In the genomic region with DNA sequence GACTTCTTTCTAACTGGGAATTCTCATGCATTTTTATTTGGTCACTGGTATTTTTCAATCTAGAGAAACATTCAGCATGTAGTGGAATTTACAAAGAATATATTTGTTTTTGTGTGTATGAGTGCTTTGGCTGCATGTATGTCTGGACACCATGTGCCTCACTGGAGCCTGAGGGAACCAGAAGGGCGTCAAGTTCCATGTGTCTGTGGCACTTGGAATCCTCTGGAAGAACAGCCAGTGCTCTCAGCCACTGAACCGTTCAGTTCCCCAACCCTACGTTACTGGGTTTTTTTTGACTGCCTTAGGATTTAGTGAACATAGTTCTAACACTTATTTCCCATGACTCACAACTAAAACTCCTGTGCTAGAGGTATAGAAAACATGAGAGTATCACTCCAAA, we compare ENCODE assay signal across 20 mouse cellular contexts.
DNase-seq lines count a peak whose midpoint lies in the region; ATAC-seq and TF ChIP-seq lines count a peak whose summit lies in the region.
"Had no signal": no experiment of that assay in that cellular context is flagged by ENCODE, and none has a peak within 500 bp of the region (broad histone marks: within the 10 kb centered on the region; RNA-seq: fewer than 3 reads in every experiment).

No protein-coding gene starts in this region.

- H3K27me3 ChIP-seq in heart, adult 2 months (ENCODE audit: control insufficient read depth, insufficient read depth, low read length) = no peaks in the 10 kb centered on the region
- no peaks in the 10 kb centered on the region for H3K27me3 ChIP-seq in liver, embryonic 12.5 days (replicated peaks)
- no peaks in the 10 kb centered on the region for H3K27me3 ChIP-seq in liver, embryonic 16.5 days (ENCODE audit: control insufficient read depth, insufficient read depth, low read depth, low read length)
- H3K27me3 ChIP-seq: CH12.LX; embryonic facial prominence, embryonic 13.5 days; hindbrain, embryonic 13.5 days had no signal

- peak overlapping the region; percentile 76; the same call in 1 of the 2 replicates for H3K27ac ChIP-seq in heart, adult 2 months
- peak overlapping the region; percentile 81 for H3K27ac ChIP-seq in liver, embryonic 12.5 days
- peak overlapping the region; percentile 3 for H3K27ac ChIP-seq in liver, embryonic 16.5 days (ENCODE audit: low read length)
- H3K27ac ChIP-seq: embryonic facial prominence, embryonic 13.5 days; heart, embryonic 10.5 days; hindbrain, embryonic 13.5 days; hindbrain, postnatal 0 days had no signal

- peaks cover 27% of the 10 kb centered on the region for H3K36me3 ChIP-seq in heart, adult 2 months (ENCODE audit: control insufficient read depth, insufficient read depth, low read length)
- H3K36me3 ChIP-seq in liver, embryonic 12.5 days = peaks cover 40% of the 10 kb centered on the region
- peaks cover 17% of the 10 kb centered on the region for H3K36me3 ChIP-seq in liver, embryonic 16.5 days (ENCODE audit: control insufficient read depth, insufficient read depth)
- H3K36me3 ChIP-seq: hindbrain, embryonic 13.5 days had no signal

- TF ChIP-seq EP300 in heart, adult 2 months (IDR thresholded peaks at IDR 0.05; ENCODE audit: insufficient read depth, low read depth, low read length) = no peak

- ATAC-seq in liver, embryonic 12.5 days = no peak
- ATAC-seq in liver, embryonic 16.5 days (ENCODE audit: low read depth) = no peak
- no peak for ATAC-seq in megakaryocyte, adult 5-6 weeks (ENCODE audit: poor library complexity, severe bottlenecking)
- ATAC-seq: forebrain, embryonic 16.5 days; hindbrain, postnatal 0 days had no signal

- no peak overlapping the region for H3K9ac ChIP-seq in heart, adult 2 months (ENCODE audit: low read depth, low read length)
- H3K9ac ChIP-seq in liver, embryonic 12.5 days = peak overlapping the region; percentile 44; the same call in 1 of the 2 replicates
- H3K9ac ChIP-seq in liver, embryonic 16.5 days (ENCODE audit: low read depth, low read length) = no peak overlapping the region
- H3K9ac ChIP-seq: embryonic facial prominence, embryonic 13.5 days; hindbrain, embryonic 13.5 days had no signal

- no peak for TF ChIP-seq CTCF in heart, adult 2 months (IDR thresholded peaks at IDR 0.05)

- no peak overlapping the region for H3K4me3 ChIP-seq in heart, adult 2 months
- peak overlapping the region; percentile 36; the same call in 1 of the 2 replicates for H3K4me3 ChIP-seq in liver, embryonic 12.5 days
- H3K4me3 ChIP-seq in liver, embryonic 16.5 days (ENCODE audit: low read depth, low read length) = no peak overlapping the region
- H3K4me3 ChIP-seq: embryonic facial prominence, embryonic 13.5 days; heart, embryonic 10.5 days; hindbrain, embryonic 13.5 days had no signal

- intact Hi-C loops in heart, adult 2 months (cut with DNase I) = no loop called here
- intact Hi-C loops in heart, postnatal 36 days (cut with DNase I) = no loop called here

- 67% methylated on average over 3 of the region's 3 CpGs for WGBS in heart, adult 2 months
- WGBS in liver, embryonic 12.5 days (ENCODE audit: insufficient replicate concordance) = 65% methylated on average over 3 of the region's 3 CpGs
- 66% methylated on average over 3 of the region's 3 CpGs for WGBS in liver, embryonic 16.5 days (ENCODE audit: insufficient replicate concordance)

- peak overlapping the region; percentile 70 for H3K4me2 ChIP-seq in liver, embryonic 12.5 days
- H3K4me2 ChIP-seq in liver, embryonic 16.5 days (ENCODE audit: low read depth, low read length) = peak overlapping the region; percentile 58
- H3K4me2 ChIP-seq: embryonic facial prominence, embryonic 13.5 days; hindbrain, embryonic 13.5 days had no signal

- TF ChIP-seq POLR2A in heart, adult 2 months (IDR thresholded peaks at IDR 0.05; ENCODE audit: insufficient read depth, low read depth, low read length) = no peak

- peaks cover 19% of the 10 kb centered on the region for H3K79me2 ChIP-seq in heart, adult 2 months (replicated peaks; ENCODE audit: control insufficient read depth, insufficient read depth, low read length)

- peaks cover 23% of the 10 kb centered on the region for H3K4me1 ChIP-seq in heart, adult 2 months (ENCODE audit: control insufficient read depth, insufficient read depth, low read length)
- H3K4me1 ChIP-seq in liver, embryonic 12.5 days = peaks cover 94% of the 10 kb centered on the region
- H3K4me1 ChIP-seq in liver, embryonic 16.5 days (ENCODE audit: control insufficient read depth, low read depth, low read length) = peaks cover 75% of the 10 kb centered on the region

- H3K9me3 ChIP-seq in liver, embryonic 12.5 days (replicated peaks) = peaks cover 10% of the 10 kb centered on the region
- H3K9me3 ChIP-seq in liver, embryonic 16.5 days (replicated peaks; ENCODE audit: control insufficient read depth, low read length) = peaks cover 4% of the 10 kb centered on the region

- DNase-seq in heart, adult 2 months = no peak
- no peak for DNase-seq in heart, postnatal 36 days
- no peak for DNase-seq in thymus, postnatal 4 days
- DNase-seq: adrenal gland, adult 2 months; adrenal gland, postnatal 25 days; cerebellum, adult 18-20 months; cerebellum, adult 9-11 months; cerebellum, postnatal 36 days; gastrocnemius, postnatal 25 days; heart, adult 11 months; heart, postnatal 10 days had no signal

Comparison
In these comparisons a context has a peak if more than half of its experiments do, and no peak if none do; other contexts are left out.
1. H3K27ac ChIP-seq: peak in every context shown above with its lines; median percentile 81 in liver, embryonic 12.5 days; 76 in heart, adult 2 months; 3 in liver, embryonic 16.5 days.